Mouse (Mus musculus): ENCODE measurements around the gene Tap2. TPM values are rescaled to one million over a fixed set of nuclear protein-coding genes. Genes with fewer than 3 reads are reported as not detected.
"Not testable (repeated sequence)": the region's sequence is repeated elsewhere in the genome, so short reads cannot be mapped to it uniquely, and the experiment has no call there.

Gene Tap2
- polyA plus RNA-seq, 1 experiment from 2014 or later, result 3.7 TPM

GRCm38 (mm10) chr17:34217216-34217928 is 14.0 kb downstream of the Tap2 start:
- Histone ChIP-seq H3K9ac (no peak overlapping the region), H3K9me3 (0 out of 2 replicates have a peak, but pooled peaks cover 3% of the 10 kb centered on the region), H3K4me2 (no peak overlapping the region), H3K27ac (no peak overlapping the region), H3K27me3 (peaks cover 47% of the 10 kb centered on the region), H3K4me3 (no peak overlapping the region), H3K4me1 (no peaks in the 10 kb centered on the region), H3K36me3 (no peaks in the 10 kb centered on the region)
- WGBS, result 85% methylated on average over 8 of the region's 8 CpGs
- no peak for ATAC-seq (ENCODE audit: insufficient number of reproducible peaks, insufficient read depth, low FRiP score, low TSS enrichment, low read depth)

GRCm38 (mm10) chr17:34217986-34218385 is 14.7 kb downstream of the Tap2 start:
- no peak for ATAC-seq (ENCODE audit: insufficient number of reproducible peaks, insufficient read depth, low FRiP score, low TSS enrichment, low read depth)
- H3K4me1 ChIP-seq, result no peaks in the 10 kb centered on the region
- H3K4me2 ChIP-seq, result no peak overlapping the region
- peaks cover 40% of the 10 kb centered on the region for H3K27me3 ChIP-seq
- WGBS, result 85% methylated on average over 5 of the region's 5 CpGs
- H3K27ac ChIP-seq, result no peak overlapping the region
- no peak overlapping the region for H3K4me3 ChIP-seq
- H3K9me3 ChIP-seq, result 0 out of 2 replicates have a peak, but pooled peaks cover 3% of the 10 kb centered on the region
- no peaks in the 10 kb centered on the region for H3K36me3 ChIP-seq
- no peak overlapping the region for H3K9ac ChIP-seq

GRCm38 (mm10) chr17:34218675-34219074 is 15.3 kb downstream of the Tap2 start:
- Histone ChIP-seq H3K9me3 (0 out of 2 replicates have a peak, but pooled peaks cover 3% of the 10 kb centered on the region), H3K4me2 (no peak overlapping the region), H3K36me3 (no peaks in the 10 kb centered on the region), H3K4me3 (no peak overlapping the region), H3K4me1 (no peaks in the 10 kb centered on the region), H3K27me3 (peaks cover 34% of the 10 kb centered on the region), H3K27ac (no peak overlapping the region), H3K9ac (no peak overlapping the region)
- no peak for ATAC-seq (ENCODE audit: insufficient number of reproducible peaks, insufficient read depth, low FRiP score, low TSS enrichment, low read depth)
- 85% methylated on average over 11 of the region's 11 CpGs for WGBS

- not testable (repeated sequence) for H3K4me2 ChIP-seq; ATAC-seq (ENCODE audit: insufficient number of reproducible peaks, insufficient read depth, low FRiP score, low TSS enrichment, low read depth); H3K9me3 ChIP-seq; H3K9ac ChIP-seq; H3K36me3 ChIP-seq; H3K4me1 ChIP-seq; H3K27ac ChIP-seq; H3K4me3 ChIP-seq
- WGBS, result 94% methylated on average over 9 of the region's 11 CpGs
- H3K27me3 ChIP-seq, result peaks cover 29% of the 10 kb centered on the region
These were observed 15.8 kb downstream of the Tap2 start for GRCm38 (mm10) chr17:34219096-34219495.

GRCm38 (mm10) chr17:34219801-34220200 is 16.5 kb downstream of the Tap2 start:
- H3K9me3 ChIP-seq; H3K36me3 ChIP-seq; H3K27ac ChIP-seq; H3K4me2 ChIP-seq; ATAC-seq (ENCODE audit: insufficient number of reproducible peaks, insufficient read depth, low FRiP score, low TSS enrichment, low read depth); H3K4me3 ChIP-seq; H3K4me1 ChIP-seq; H3K9ac ChIP-seq: not testable (repeated sequence)
- 91% methylated on average over 3 of the region's 7 CpGs for WGBS
- H3K27me3 ChIP-seq, result peaks cover 22% of the 10 kb centered on the region

GRCm38 (mm10) chr17:34220401-34220800 is 17.1 kb downstream of the Tap2 start:
- H3K4me3 ChIP-seq, H3K36me3 ChIP-seq: not testable (repeated sequence)
- 85% methylated on average over 7 of the region's 16 CpGs for WGBS

GRCm38 (mm10) chr17:34224816-34225215 is 21.5 kb downstream of the Tap2 start:
- 93% methylated on average over 3 of the region's 3 CpGs for WGBS
- Histone ChIP-seq H3K27ac (no peak overlapping the region), H3K4me1 (no peaks in the 10 kb centered on the region), H3K4me2 (no peak overlapping the region), H3K36me3 (no peaks in the 10 kb centered on the region), H3K27me3 (no peaks in the 10 kb centered on the region), H3K9ac (no peak overlapping the region), H3K9me3 (no peaks in the 10 kb centered on the region), H3K4me3 (no peak overlapping the region)
- ATAC-seq (ENCODE audit: insufficient number of reproducible peaks, insufficient read depth, low FRiP score, low TSS enrichment, low read depth), result no peak

More at GRCm38 (mm10) chr17:34220401-34220800, 17.1 kb downstream of the Tap2 start:
- not testable (repeated sequence) for H3K9ac ChIP-seq; H3K27ac ChIP-seq; H3K9me3 ChIP-seq; H3K4me2 ChIP-seq; H3K4me1 ChIP-seq; ATAC-seq (ENCODE audit: insufficient number of reproducible peaks, insufficient read depth, low FRiP score, low TSS enrichment, low read depth)
- peaks cover 16% of the 10 kb centered on the region for H3K27me3 ChIP-seq

GRCm38 (mm10) chr17:34225426-34225825 is 22.1 kb downstream of the Tap2 start:
- WGBS, result 94% methylated on average over 8 of the region's 8 CpGs

GRCm38 (mm10) chr17:34225911-34226310 is 22.6 kb downstream of the Tap2 start:
- WGBS, result 97% methylated on average over 17 of the region's 23 CpGs
- not testable (repeated sequence) for H3K36me3 ChIP-seq; H3K9ac ChIP-seq; H3K4me2 ChIP-seq; H3K27me3 ChIP-seq; H3K27ac ChIP-seq; H3K9me3 ChIP-seq; ATAC-seq (ENCODE audit: insufficient number of reproducible peaks, insufficient read depth, low FRiP score, low TSS enrichment, low read depth); H3K4me1 ChIP-seq; H3K4me3 ChIP-seq

More at GRCm38 (mm10) chr17:34225426-34225825, 22.1 kb downstream of the Tap2 start:
- H3K27me3 ChIP-seq, result no peaks in the 10 kb centered on the region
- H3K4me2 ChIP-seq, result no peak overlapping the region
- H3K4me3 ChIP-seq, result no peak overlapping the region
- no peak for ATAC-seq (ENCODE audit: insufficient number of reproducible peaks, insufficient read depth, low FRiP score, low TSS enrichment, low read depth)
- H3K9ac ChIP-seq, result no peak overlapping the region
- H3K9me3 ChIP-seq, result no peaks in the 10 kb centered on the region
- H3K36me3 ChIP-seq, result no peaks in the 10 kb centered on the region
- H3K4me1 ChIP-seq, result no peaks in the 10 kb centered on the region
- no peak overlapping the region for H3K27ac ChIP-seq

- not testable (repeated sequence) for H3K9ac ChIP-seq; H3K4me3 ChIP-seq; H3K4me1 ChIP-seq; H3K4me2 ChIP-seq; H3K27me3 ChIP-seq; H3K36me3 ChIP-seq; H3K27ac ChIP-seq; H3K9me3 ChIP-seq; ATAC-seq (ENCODE audit: insufficient number of reproducible peaks, insufficient read depth, low FRiP score, low TSS enrichment, low read depth)
- WGBS, result 91% methylated on average over 9 of the region's 9 CpGs
These were observed 27.6 kb downstream of the Tap2 start for GRCm38 (mm10) chr17:34230971-34231370.

- H3K36me3 ChIP-seq; H3K27me3 ChIP-seq; H3K4me2 ChIP-seq; H3K4me1 ChIP-seq; H3K27ac ChIP-seq; H3K9ac ChIP-seq; H3K9me3 ChIP-seq; H3K4me3 ChIP-seq; ATAC-seq (ENCODE audit: insufficient number of reproducible peaks, insufficient read depth, low FRiP score, low TSS enrichment, low read depth): not testable (repeated sequence)
- 91% methylated on average over 6 of the region's 7 CpGs for WGBS
These were observed 28.7 kb downstream of the Tap2 start for GRCm38 (mm10) chr17:34232021-34232420.

GRCm38 (mm10) chr17:34234926-34235325 is 31.6 kb downstream of the Tap2 start:
- H3K9ac ChIP-seq, result no peak overlapping the region
- ATAC-seq (ENCODE audit: insufficient number of reproducible peaks, insufficient read depth, low FRiP score, low TSS enrichment, low read depth), result no peak
- no peaks in the 10 kb centered on the region for H3K27me3 ChIP-seq
- no peaks in the 10 kb centered on the region for H3K9me3 ChIP-seq
- WGBS, result 44% methylated on average over 9 of the region's 9 CpGs
- H3K4me3 ChIP-seq, result no peak overlapping the region
- H3K36me3 ChIP-seq, result no peaks in the 10 kb centered on the region
- H3K27ac ChIP-seq, result no peak overlapping the region
- H3K4me2 ChIP-seq, result no peak overlapping the region
- H3K4me1 ChIP-seq, result no peaks in the 10 kb centered on the region
